In genomic region chr11:19203968-19204367, GRCm38 (mm10) we compare ENCODE assay signal across 9 mouse cellular contexts.
DNase-seq lines count a peak whose midpoint lies in the region; ATAC-seq and TF ChIP-seq lines count a peak whose summit lies in the region.
"Had no signal": no experiment of that assay in that cellular context is flagged by ENCODE, and none has a peak within 500 bp of the region (broad histone marks: within the 10 kb centered on the region; RNA-seq: fewer than 3 reads in every experiment).

No protein-coding gene starts in this region.

- no peaks in the 10 kb centered on the region for H3K36me3 ChIP-seq in forebrain, embryonic 15.5 days
- H3K36me3 ChIP-seq in forebrain, embryonic 12.5 days (replicated peaks) = no peaks in the 10 kb centered on the region

- H3K4me3 ChIP-seq in forebrain, embryonic 15.5 days = no peak overlapping the region
- no peak overlapping the region for H3K4me3 ChIP-seq in forebrain, embryonic 12.5 days (replicated peaks)
- H3K4me3 ChIP-seq in layer of hippocampus, adult 2 months = peak overlapping the region; percentile 32; the same call in 1 of the 2 replicates

- peak; percentile 49; the same call in 1 of the 2 replicates for ATAC-seq in forebrain, embryonic 15.5 days (replicated peaks)
- ATAC-seq in forebrain, embryonic 12.5 days (ENCODE audit: low FRiP score) = no peak
- no peak for ATAC-seq in megakaryocyte, adult 5-6 weeks (ENCODE audit: poor library complexity, severe bottlenecking)

- peak overlapping the region; percentile 19; the same call in 1 of the 2 replicates for H3K4me2 ChIP-seq in forebrain, embryonic 15.5 days (replicated peaks)
- no peak overlapping the region for H3K4me2 ChIP-seq in forebrain, embryonic 12.5 days

- no peak overlapping the region for H3K27ac ChIP-seq in forebrain, embryonic 15.5 days (replicated peaks)
- H3K27ac ChIP-seq in forebrain, embryonic 12.5 days = no peak overlapping the region
- H3K27ac ChIP-seq in layer of hippocampus, adult 2 months = peak overlapping the region; percentile 39; the same call in 1 of the 2 replicates
- H3K27ac ChIP-seq: macrophage had no signal

- no peaks in the 10 kb centered on the region for H3K9me3 ChIP-seq in forebrain, embryonic 15.5 days
- no peaks in the 10 kb centered on the region for H3K9me3 ChIP-seq in forebrain, embryonic 12.5 days

- TF ChIP-seq CTCF in layer of hippocampus, adult 2 months (conservative IDR thresholded peaks at IDR 0.05) = no peak

- no peaks in the 10 kb centered on the region for H3K27me3 ChIP-seq in forebrain, embryonic 15.5 days
- 0 out of 2 replicates have a peak, but pooled peaks cover 16% of the 10 kb centered on the region for H3K27me3 ChIP-seq in forebrain, embryonic 12.5 days

- H3K9ac ChIP-seq in forebrain, embryonic 15.5 days (replicated peaks) = no peak overlapping the region
- no peak overlapping the region for H3K9ac ChIP-seq in forebrain, embryonic 12.5 days

- peaks cover 21% of the 10 kb centered on the region; the same call in 1 of the 2 replicates for H3K4me1 ChIP-seq in forebrain, embryonic 15.5 days
- peaks cover 20% of the 10 kb centered on the region for H3K4me1 ChIP-seq in forebrain, embryonic 12.5 days

- DNase-seq in brain, embryonic 18.5 days (ENCODE audit: low read depth, low spot score) = peak; percentile 46
- DNase-seq in gastrocnemius, postnatal 25 days = peak; percentile 83
- DNase-seq in layer of hippocampus, adult 2 months (ENCODE audit: low spot score in 2 of 2) = peak; percentile 45 to 69
- DNase-seq in lung, postnatal 25 days (ENCODE audit: low spot score) = peak; percentile 64
- DNase-seq in T-cell, adult 2 months (ENCODE audit: low spot score) = no peak

- 18% methylated on average over 5 of the region's 5 CpGs for WGBS in forebrain, embryonic 15.5 days
- 47% methylated on average over 5 of the region's 5 CpGs for WGBS in forebrain, embryonic 12.5 days
